Mouse (Mus musculus) bone marrow, adult 2 months (tissue): Measurements from ENCODE around the gene Zfp2. TPM values are rescaled to one million over a fixed set of nuclear protein-coding genes. Genes with fewer than 3 reads are reported as not detected.

Experiments used
- H3K27ac ChIP-seq: fragments of 200-500 bp; 2 replicates; pipeline ENCODE4 v1.5.1; 2012; ENCODE audit warnings: low read depth, mild to moderate bottlenecking, control low read depth, inconsistent platforms, low read length; ENCODE audit not compliant: control insufficient read depth, poor library complexity, insufficient read depth
- H3K4me1 ChIP-seq: fragments of 200-500 bp; 2 replicates; pipeline ENCODE4 v1.6.1; 2011; ENCODE audit warnings: low read length; ENCODE audit not compliant: control insufficient read depth, insufficient read depth
- H3K4me3 ChIP-seq: fragments of 200-500 bp; replicated peaks from 2 replicates; pipeline ENCODE3; 2011; ENCODE audit warnings: mild to moderate bottlenecking, low read depth, low read length, control low read depth; ENCODE audit not compliant: control insufficient read depth
- CTCF ChIP-seq: fragments of 200-500 bp; IDR thresholded peaks from 2 replicates; pipeline ENCODE4 v1.5.1; 2011; ENCODE audit warnings: low read length, control low read depth; ENCODE audit not compliant: control insufficient read depth, insufficient read depth
- POLR2A ChIP-seq: fragments of 200-500 bp; IDR thresholded peaks from 2 replicates; pipeline ENCODE4 v1.6.1; 2011; ENCODE audit warnings: low read depth, mild to moderate bottlenecking, control low read depth, low read length, borderline replicate concordance; ENCODE audit not compliant: control insufficient read depth
- WGBS: fragments of 180-500 bp; shearing (Covaris S2); methylation state at CpG from one replicate; pipeline ENCODE4 v1.1.7; 2018; 5-methylcytosine and 5-hydroxymethylcytosine counted together
- polyA plus RNA-seq: library from polyadenylated mRNA; stranded (reverse); fragments of >200 nt; gene quantifications from 2 replicates; pipeline ENCODE4 v1.2.4, GENCODE M21; 2011; ENCODE audit warnings: low replicate concordance; ENCODE audit not compliant: missing spikeins, insufficient read depth, insufficient read length

Gene Zfp2
- 0.55 and 0.70 TPM in 2 replicates for polyA plus RNA-seq

GRCm38 (mm10) chr11:50915671-50916320, at the start of gene Zfp2:
Gene Zfp2, minus strand, starts transcription at chr11:50916165.
- Histone ChIP-seq H3K4me3 (peak within 1 kb of the TSS; percentile 69), H3K4me1 (no peaks in the 10 kb centered on the region), H3K27ac (no peak within 1 kb of the TSS)
- TF ChIP-seq CTCF (peak; percentile 31; the same call in 1 of the 2 replicates), POLR2A (no peak; the same call in 1 of the 2 replicates)
- under 1% methylated on average over 47 of the region's 47 CpGs for WGBS

GRCm38 (mm10) chr11:50964886-50965285, 48.9 kb upstream of the Zfp2 start:
- WGBS: 2% methylated on average over 2 of the region's 2 CpGs
- TF ChIP-seq CTCF (no peak), POLR2A (no peak)
- no peaks in the 10 kb centered on the region for H3K4me1 ChIP-seq
- no peak overlapping the region for H3K27ac ChIP-seq
- H3K4me3 ChIP-seq: no peak overlapping the region

GRCm38 (mm10) chr11:50953665-50954064, 37.7 kb upstream of the Zfp2 start, which contains the start of gene Prop1:
Gene Prop1, minus strand, starts transcription at chr11:50953765.
- TF ChIP-seq POLR2A (no peak), CTCF (no peak)
- WGBS: 82% methylated on average over 6 of the region's 6 CpGs

GRCm38 (mm10) chr11:50952290-50952689, 36.3 kb upstream of the Zfp2 start:
- no peak overlapping the region for H3K4me3 ChIP-seq
- 41% methylated on average over 14 of the region's 14 CpGs for WGBS
- no peaks in the 10 kb centered on the region for H3K4me1 ChIP-seq
- TF ChIP-seq POLR2A: no peak
- no peak for TF ChIP-seq CTCF
- no peak overlapping the region for H3K27ac ChIP-seq

More at GRCm38 (mm10) chr11:50953665-50954064, 37.7 kb upstream of the Zfp2 start, which contains the start of gene Prop1:
- Histone ChIP-seq H3K4me3 (no peak within 1 kb of the TSS), H3K4me1 (no peaks in the 10 kb centered on the region), H3K27ac (no peak within 1 kb of the TSS)

- TF ChIP-seq CTCF: no peak
- TF ChIP-seq POLR2A: no peak
- 79% methylated on average over 14 of the region's 14 CpGs for WGBS
- H3K4me1 ChIP-seq: no peaks in the 10 kb centered on the region
- H3K4me3 ChIP-seq: no peak within 1 kb of the TSS
- no peak within 1 kb of the TSS for H3K27ac ChIP-seq
These were observed 27.5 kb upstream of the Zfp2 start, which contains the start of gene 4933414I15Rik for GRCm38 (mm10) chr11:50943506-50943905. Gene 4933414I15Rik, minus strand, starts transcription at chr11:50943765.

GRCm38 (mm10) chr11:50942386-50942785, 26.4 kb upstream of the Zfp2 start:
- H3K4me1 ChIP-seq: no peaks in the 10 kb centered on the region
- no peak overlapping the region for H3K27ac ChIP-seq
- H3K4me3 ChIP-seq: no peak overlapping the region
- 61% methylated on average over 12 of the region's 12 CpGs for WGBS
- no peak for TF ChIP-seq CTCF
- TF ChIP-seq POLR2A: no peak

- H3K4me3 ChIP-seq: no peak overlapping the region
- TF ChIP-seq POLR2A: no peak
- TF ChIP-seq CTCF: peak; percentile 55
- H3K4me1 ChIP-seq: no peaks in the 10 kb centered on the region
- H3K27ac ChIP-seq: no peak overlapping the region
- 33% methylated on average over 14 of the region's 14 CpGs for WGBS
These were observed 23.8 kb upstream of the Zfp2 start for GRCm38 (mm10) chr11:50939621-50940366.

- no peak for TF ChIP-seq POLR2A
- no peak for TF ChIP-seq CTCF
These were observed 22.5 kb upstream of the Zfp2 start for GRCm38 (mm10) chr11:50938435-50938834.

More at GRCm38 (mm10) chr11:50938435-50938834, 22.5 kb upstream of the Zfp2 start:
- 43% methylated on average over 8 of the region's 8 CpGs for WGBS
- Histone ChIP-seq H3K27ac (no peak overlapping the region), H3K4me3 (no peak overlapping the region), H3K4me1 (no peaks in the 10 kb centered on the region)
